Mouse (Mus musculus) kidney, embryonic 15.5 days (tissue): ENCODE data around the gene Rabep1. TPM values are rescaled to one million over a fixed set of nuclear protein-coding genes. Genes with fewer than 3 reads are reported as not detected.
"Not testable (repeated sequence)": the region's sequence is repeated elsewhere in the genome, so short reads cannot be mapped to it uniquely, and the experiment has no call there.

Experiments used
- ATAC-seq: fragments of 200-750 bp; cut with Nextera tagmentation; replicated peaks from 2 replicates; pipeline ENCODE4 v1.8.0; 2017; ENCODE audit warnings: moderate TSS enrichment; ENCODE audit not compliant: low FRiP score
- H3K27ac ChIP-seq: fragments of 300-500 bp; sonication (generic); 2 replicates; pipeline ENCODE4 v1.5.1; 2015; ENCODE audit warnings: mild to moderate bottlenecking, inconsistent platforms
- H3K27me3 ChIP-seq: fragments of 300-500 bp; sonication (generic); 2 replicates; pipeline ENCODE4 v1.6.1; 2015; ENCODE audit warnings: inconsistent platforms
- H3K36me3 ChIP-seq: fragments of 300-500 bp; sonication (generic); 2 replicates; pipeline ENCODE4 v1.6.1; 2015; ENCODE audit warnings: inconsistent platforms
- H3K4me1 ChIP-seq: fragments of 300-500 bp; sonication (generic); 2 replicates; pipeline ENCODE4 v1.6.1; 2015; ENCODE audit warnings: inconsistent platforms
- H3K4me2 ChIP-seq: fragments of 300-500 bp; sonication (generic); 2 replicates; pipeline ENCODE4 v1.6.1; 2015; ENCODE audit warnings: moderate library complexity, mild to moderate bottlenecking, inconsistent platforms
- H3K4me3 ChIP-seq: fragments of 300-500 bp; sonication (generic); replicated peaks from 2 replicates; pipeline ENCODE4 v1.5.1; 2015; ENCODE audit warnings: mild to moderate bottlenecking, inconsistent platforms
- H3K9ac ChIP-seq: fragments of 300-500 bp; sonication (generic); 2 replicates; pipeline ENCODE4 v1.6.1; 2015; ENCODE audit warnings: mild to moderate bottlenecking, inconsistent platforms
- H3K9me3 ChIP-seq: fragments of 300-500 bp; sonication (generic); replicated peaks from 2 replicates; pipeline ENCODE4 v1.6.1; 2016; ENCODE audit warnings: inconsistent platforms
- WGBS: fragments of 180-500 bp; shearing (Covaris S2); methylation state at CpG from one replicate; pipeline ENCODE4 v1.1.7; 2015; ENCODE audit warnings: mixed read lengths; 5-methylcytosine and 5-hydroxymethylcytosine counted together
- polyA plus RNA-seq: library from polyadenylated mRNA; unstranded; fragments of >200 nt; fragmentation: Nextera tagmentation; extraction: Ambion mirVana; gene quantifications from 2 replicates; pipeline ENCODE4 v1.2.1, GENCODE M21; 2015

Rabep1 gene
- polyA plus RNA-seq, 1 experiment from 2014 or later = 36.8 TPM

- no peaks in the 10 kb centered on the region for H3K36me3 ChIP-seq
- no peaks in the 10 kb centered on the region for H3K9me3 ChIP-seq
- no peak for ATAC-seq
- H3K4me1 ChIP-seq = peaks cover 19% of the 10 kb centered on the region; the same call in 1 of the 2 replicates
- 88% methylated on average over 2 of the region's 2 CpGs for WGBS
- no peak overlapping the region for H3K4me2 ChIP-seq
- no peaks in the 10 kb centered on the region for H3K27me3 ChIP-seq
- H3K9ac ChIP-seq = no peak overlapping the region
- no peak overlapping the region for H3K4me3 ChIP-seq
- H3K27ac ChIP-seq = no peak overlapping the region
Observed at GRCm38 (mm10) chr11:70869811-70870210, 25.2 kb downstream of the Rabep1 start.

DNA sequence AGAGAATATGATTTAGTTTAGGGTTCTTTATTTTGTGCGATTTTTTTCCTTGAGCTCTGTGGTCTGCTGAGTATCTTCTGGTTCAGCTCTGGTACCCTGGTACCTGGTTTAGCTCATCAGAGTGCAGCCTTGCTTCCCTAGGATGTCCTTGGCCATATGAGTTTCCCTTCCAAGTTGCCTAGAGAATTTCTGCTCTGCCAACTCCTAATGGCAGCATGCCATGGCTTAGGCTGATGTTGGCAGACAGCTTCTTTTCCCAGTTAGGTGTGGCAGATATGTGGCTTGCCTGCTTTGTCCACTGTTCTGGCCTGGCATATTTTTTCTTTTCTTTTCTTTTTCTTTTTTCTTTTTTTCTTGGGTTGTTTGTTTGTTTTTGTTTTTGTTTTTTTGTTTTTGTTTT, 25.8 kb downstream of the Rabep1 start:
- peaks cover 19% of the 10 kb centered on the region; the same call in 1 of the 2 replicates for H3K4me1 ChIP-seq
- no peak for ATAC-seq
- H3K4me2 ChIP-seq = no peak overlapping the region
- no peak overlapping the region for H3K27ac ChIP-seq
- H3K36me3 ChIP-seq = no peaks in the 10 kb centered on the region
- H3K4me3 ChIP-seq = no peak overlapping the region
- 100% methylated on average over 1 of the region's 1 CpGs for WGBS
- no peaks in the 10 kb centered on the region for H3K9me3 ChIP-seq
- no peak overlapping the region for H3K9ac ChIP-seq
- no peaks in the 10 kb centered on the region for H3K27me3 ChIP-seq

DNA sequence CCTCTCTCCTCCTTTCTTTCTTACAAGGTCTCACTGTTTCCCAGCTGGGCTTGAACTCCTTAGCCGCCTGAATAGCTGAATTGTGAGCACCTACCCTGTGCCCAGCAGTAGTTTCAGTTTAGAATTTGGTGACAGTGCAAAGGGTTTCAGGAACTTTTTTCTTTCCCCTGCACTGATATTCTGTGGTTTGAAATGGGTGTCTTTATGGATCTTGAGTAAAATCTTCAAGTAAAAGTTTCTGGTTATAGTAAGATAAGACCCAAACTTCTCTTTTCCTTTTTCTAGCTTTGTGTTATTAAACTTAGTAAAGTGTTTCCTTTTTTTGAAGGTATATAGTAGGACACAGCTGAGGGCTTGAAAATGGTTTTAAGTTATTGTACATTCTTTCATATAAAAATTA, 26.5 kb downstream of the Rabep1 start:
- no peaks in the 10 kb centered on the region for H3K36me3 ChIP-seq
- no peak overlapping the region for H3K4me3 ChIP-seq
- peaks cover 19% of the 10 kb centered on the region; the same call in 1 of the 2 replicates for H3K4me1 ChIP-seq
- no peak for ATAC-seq
- H3K4me2 ChIP-seq = no peak overlapping the region
- H3K27me3 ChIP-seq = no peaks in the 10 kb centered on the region
- H3K9ac ChIP-seq = no peak overlapping the region
- no peaks in the 10 kb centered on the region for H3K9me3 ChIP-seq
- no peak overlapping the region for H3K27ac ChIP-seq
- WGBS = 76% methylated on average over 1 of the region's 1 CpGs

- no peak for ATAC-seq
- Histone ChIP-seq H3K4me3 (no peak overlapping the region), H3K9me3 (no peaks in the 10 kb centered on the region), H3K9ac (no peak overlapping the region), H3K36me3 (no peaks in the 10 kb centered on the region), H3K27me3 (no peaks in the 10 kb centered on the region), H3K27ac (peak overlapping the region; percentile 32; the same call in 1 of the 2 replicates), H3K4me1 (peaks cover 19% of the 10 kb centered on the region; the same call in 1 of the 2 replicates), H3K4me2 (no peak overlapping the region)
- WGBS = 82% methylated on average over 3 of the region's 3 CpGs
Observed at GRCm38 (mm10) chr11:70871766-70872330, 27.3 kb downstream of the Rabep1 start.

GRCm38 (mm10) chr11:70873846-70874613, 29.5 kb downstream of the Rabep1 start:
- no peak for ATAC-seq
- H3K4me3 ChIP-seq = no peak overlapping the region
- H3K36me3 ChIP-seq = peaks cover 5% of the 10 kb centered on the region; the same call in 1 of the 2 replicates
- H3K27me3 ChIP-seq = no peaks in the 10 kb centered on the region
- no peaks in the 10 kb centered on the region for H3K9me3 ChIP-seq
- WGBS = 60% methylated on average over 1 of the region's 1 CpGs
- H3K9ac ChIP-seq = no peak overlapping the region
- H3K27ac ChIP-seq = no peak overlapping the region
- no peak overlapping the region for H3K4me2 ChIP-seq
- peaks cover 19% of the 10 kb centered on the region; the same call in 1 of the 2 replicates for H3K4me1 ChIP-seq

GRCm38 (mm10) chr11:70877670-70878069, 33.1 kb downstream of the Rabep1 start:
- Histone ChIP-seq H3K4me3 (no peak overlapping the region), H3K9me3 (no peaks in the 10 kb centered on the region), H3K36me3 (peaks cover 16% of the 10 kb centered on the region), H3K4me2 (no peak overlapping the region), H3K4me1 (peaks cover 6% of the 10 kb centered on the region; the same call in 1 of the 2 replicates), H3K9ac (no peak overlapping the region), H3K27me3 (no peaks in the 10 kb centered on the region), H3K27ac (no peak overlapping the region)
- ATAC-seq = no peak
- WGBS = 84% methylated on average over 7 of the region's 7 CpGs

GRCm38 (mm10) chr11:70882905-70883430, 38.4 kb downstream of the Rabep1 start:
- Histone ChIP-seq H3K9me3 (no peaks in the 10 kb centered on the region), H3K27me3 (no peaks in the 10 kb centered on the region), H3K4me2 (no peak overlapping the region), H3K36me3 (peaks cover 47% of the 10 kb centered on the region), H3K4me3 (no peak overlapping the region), H3K4me1 (no peaks in the 10 kb centered on the region), H3K9ac (no peak overlapping the region), H3K27ac (no peak overlapping the region)
- ATAC-seq = no peak
- 88% methylated on average over 3 of the region's 3 CpGs for WGBS

DNA sequence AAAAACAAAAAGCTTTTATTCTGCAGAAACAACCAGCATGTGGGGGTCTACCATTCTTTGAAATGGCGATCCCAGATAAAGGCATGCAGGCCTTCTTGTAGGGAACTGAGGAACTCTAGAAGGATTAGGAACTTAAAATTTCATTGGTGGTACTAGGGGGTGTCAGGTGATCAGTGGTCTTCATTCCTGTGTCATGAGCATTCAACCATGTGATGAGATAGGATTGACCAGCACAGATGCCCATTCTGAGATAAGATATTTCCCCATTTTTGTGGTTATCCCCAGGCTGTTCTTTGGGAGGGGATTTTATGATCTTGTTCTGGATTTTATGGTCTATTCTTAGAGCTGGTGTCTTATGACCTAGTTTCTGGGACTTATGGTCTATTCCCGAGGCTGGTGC, 46.1 kb downstream of the Rabep1 start:
- ATAC-seq = no peak
- Histone ChIP-seq H3K36me3 (peaks cover 67% of the 10 kb centered on the region), H3K27ac (no peak overlapping the region)

GRCm38 (mm10) chr11:70891616-70892015, 47.0 kb downstream of the Rabep1 start:
- no peaks in the 10 kb centered on the region for H3K27me3 ChIP-seq
- peaks cover 66% of the 10 kb centered on the region for H3K36me3 ChIP-seq
- ATAC-seq = no peak
- H3K4me2 ChIP-seq = no peak overlapping the region
- H3K9me3 ChIP-seq = no peaks in the 10 kb centered on the region; the same call in 1 of the 2 replicates
- H3K4me3 ChIP-seq = no peak overlapping the region
- H3K27ac ChIP-seq = no peak overlapping the region
- H3K9ac ChIP-seq = no peak overlapping the region
- no peaks in the 10 kb centered on the region for H3K4me1 ChIP-seq

More for the DNA sequence above, 46.1 kb downstream of the Rabep1 start:
- 87% methylated on average over 2 of the region's 2 CpGs for WGBS
- Histone ChIP-seq H3K9ac (no peak overlapping the region), H3K27me3 (no peaks in the 10 kb centered on the region), H3K4me1 (no peaks in the 10 kb centered on the region), H3K4me3 (no peak overlapping the region), H3K4me2 (no peak overlapping the region), H3K9me3 (no peaks in the 10 kb centered on the region; the same call in 1 of the 2 replicates)

DNA sequence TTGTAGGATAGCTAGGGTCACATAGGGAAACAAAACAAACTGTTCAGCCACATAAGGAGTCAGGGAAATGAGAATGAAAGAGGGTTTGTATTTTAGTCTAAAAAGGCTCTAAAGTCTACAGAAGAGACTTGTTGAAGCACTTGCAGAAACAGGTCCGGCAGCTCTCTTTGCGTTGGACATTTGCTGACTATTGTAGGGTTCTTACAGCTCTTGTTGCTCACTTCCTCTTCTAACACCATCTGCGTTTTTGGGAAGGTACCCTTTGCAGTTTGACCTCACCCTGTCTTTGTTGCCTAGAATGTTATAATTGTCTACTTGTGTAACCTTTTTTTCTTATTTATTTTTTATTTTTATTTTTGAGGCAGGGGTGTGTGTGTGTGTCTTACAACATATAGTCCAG, 53.1 kb downstream of the Rabep1 start:
- H3K9me3 ChIP-seq = no peaks in the 10 kb centered on the region; the same call in 1 of the 2 replicates
- no peak for ATAC-seq
- WGBS = 90% methylated on average over 3 of the region's 3 CpGs
- no peaks in the 10 kb centered on the region for H3K4me1 ChIP-seq
- H3K4me3 ChIP-seq = no peak overlapping the region
- H3K9ac ChIP-seq = no peak overlapping the region
- H3K27ac ChIP-seq = no peak overlapping the region
- peaks cover 57% of the 10 kb centered on the region for H3K36me3 ChIP-seq
- no peaks in the 10 kb centered on the region for H3K27me3 ChIP-seq
- no peak overlapping the region for H3K4me2 ChIP-seq

DNA sequence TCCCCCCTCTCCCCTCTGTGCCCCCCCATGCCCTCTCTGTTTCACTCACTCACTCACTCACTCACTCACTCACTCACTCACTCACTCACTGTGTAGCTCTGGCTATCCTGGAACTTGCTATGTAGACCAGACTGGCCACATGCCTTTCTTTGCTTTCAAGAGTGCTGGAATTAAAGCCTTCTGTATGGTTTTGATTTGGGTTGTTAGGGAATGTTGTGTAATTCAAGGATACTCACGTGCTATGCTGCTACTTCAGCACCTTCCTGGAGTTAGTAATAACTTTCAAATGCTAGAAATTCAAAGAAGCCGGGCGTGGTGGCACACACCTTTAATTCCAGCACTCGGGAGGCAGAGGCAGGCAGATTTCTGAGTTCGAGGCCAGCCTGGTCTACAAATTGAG, 53.6 kb downstream of the Rabep1 start:
- not testable (repeated sequence) for H3K9me3 ChIP-seq, H3K9ac ChIP-seq, H3K4me2 ChIP-seq, H3K4me1 ChIP-seq, H3K4me3 ChIP-seq, ATAC-seq, H3K27me3 ChIP-seq, H3K27ac ChIP-seq
- WGBS = 96% methylated on average over 5 of the region's 5 CpGs
- H3K36me3 ChIP-seq = peaks cover 57% of the 10 kb centered on the region

DNA sequence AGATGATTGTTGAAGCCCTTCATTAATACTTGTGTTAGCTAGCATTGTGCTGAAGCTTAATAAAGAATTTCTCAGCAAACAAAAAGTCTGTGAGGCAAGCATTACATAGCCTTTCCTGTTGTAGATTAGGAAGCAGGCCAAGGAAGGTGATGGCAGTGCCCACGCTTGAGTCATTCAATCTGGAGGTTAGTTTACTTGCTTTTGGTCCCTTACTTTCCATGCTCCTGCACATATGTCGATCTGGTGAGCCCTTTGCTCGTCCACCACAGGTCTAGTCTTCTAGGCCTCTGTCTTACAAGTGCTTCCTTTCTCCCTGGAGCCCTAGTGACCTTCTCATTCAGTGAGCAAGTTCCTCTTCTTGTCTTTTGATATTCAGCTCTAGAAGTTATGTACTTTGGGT, 62.1 kb downstream of the Rabep1 start:
- no peak for ATAC-seq
- H3K9ac ChIP-seq = no peak overlapping the region
- peaks cover 57% of the 10 kb centered on the region for H3K36me3 ChIP-seq
- H3K4me3 ChIP-seq = no peak overlapping the region
- H3K9me3 ChIP-seq = no peaks in the 10 kb centered on the region
- no peaks in the 10 kb centered on the region for H3K4me1 ChIP-seq
- H3K27ac ChIP-seq = no peak overlapping the region
- H3K27me3 ChIP-seq = no peaks in the 10 kb centered on the region
- H3K4me2 ChIP-seq = no peak overlapping the region
- 91% methylated on average over 3 of the region's 3 CpGs for WGBS
